ENCODE assay signal across 15 mouse cellular contexts in the genomic region with DNA sequence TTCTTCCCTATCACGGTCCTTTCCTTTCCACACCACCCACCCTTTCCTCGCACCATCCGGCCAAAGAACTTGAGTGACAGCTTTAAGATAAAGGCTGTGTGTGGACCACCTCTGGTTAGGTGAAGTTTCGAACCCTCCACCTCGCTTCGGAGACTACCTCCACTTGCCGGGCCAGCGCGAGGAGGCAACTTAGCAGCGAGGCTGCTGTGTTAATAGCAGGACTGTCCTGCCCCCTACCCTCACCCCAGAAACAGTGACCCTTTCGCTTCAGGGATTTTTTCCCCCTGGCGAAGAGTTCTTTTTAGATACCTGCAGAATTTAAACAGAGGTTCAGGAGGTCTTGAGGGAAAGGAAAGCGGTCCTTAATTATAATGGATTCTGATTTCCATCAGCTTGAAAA.
DNase-seq lines count a peak whose midpoint lies in the region; ATAC-seq and TF ChIP-seq lines count a peak whose summit lies in the region.
"Had no signal": no experiment of that assay in that cellular context is flagged by ENCODE, and none has a peak within 500 bp of the region (broad histone marks: within the 10 kb centered on the region; RNA-seq: fewer than 3 reads in every experiment).

No protein-coding gene starts in this region.

- H3K4me2 ChIP-seq in heart, embryonic 16.5 days (ENCODE audit: low read depth, low read length), result peak overlapping the region; percentile 82
- H3K4me2 ChIP-seq in neural tube, embryonic 11.5 days (ENCODE audit: low read depth), result no peak overlapping the region; the same call in 1 of the 2 replicates
- peak overlapping the region; percentile 77; the same call in 1 of the 2 replicates for H3K4me2 ChIP-seq in midbrain, embryonic 12.5 days (replicated peaks)

- intact Hi-C loops in heart, adult 2 months (cut with DNase I), result no loop called here

- H3K79me2 ChIP-seq in heart, adult 2 months (replicated peaks; ENCODE audit: control insufficient read depth, insufficient read depth, low read length), result no peaks in the 10 kb centered on the region

- TF ChIP-seq CTCF in heart, adult 2 months (IDR thresholded peaks at IDR 0.05), result no peak
- TF ChIP-seq CTCF in lung, adult 2 months (IDR thresholded peaks at IDR 0.05; ENCODE audit: insufficient read depth, low read length), result no peak

- TF ChIP-seq EP300 in heart, adult 2 months (IDR thresholded peaks at IDR 0.05; ENCODE audit: insufficient read depth, low read depth, low read length), result no peak

- H3K27me3 ChIP-seq in heart, embryonic 16.5 days (ENCODE audit: control insufficient read depth, insufficient read depth, low read length), result peaks cover 53% of the 10 kb centered on the region
- peaks cover 4% of the 10 kb centered on the region; the same call in 1 of the 2 replicates for H3K27me3 ChIP-seq in heart, adult 2 months (ENCODE audit: control insufficient read depth, insufficient read depth, low read length)
- H3K27me3 ChIP-seq in neural tube, embryonic 11.5 days (ENCODE audit: control insufficient read depth, insufficient read depth, low read length), result peaks cover 55% of the 10 kb centered on the region
- peaks cover 89% of the 10 kb centered on the region for H3K27me3 ChIP-seq in midbrain, embryonic 12.5 days

- H3K27ac ChIP-seq in heart, embryonic 16.5 days (ENCODE audit: low read length), result no peak overlapping the region
- no peak overlapping the region for H3K27ac ChIP-seq in heart, adult 2 months
- no peak overlapping the region for H3K27ac ChIP-seq in neural tube, embryonic 11.5 days (ENCODE audit: low read depth, low read length)
- H3K27ac ChIP-seq in midbrain, embryonic 12.5 days (replicated peaks), result no peak overlapping the region
- H3K27ac ChIP-seq: layer of hippocampus, adult 2 months; stomach, postnatal 0 days had no signal

- ATAC-seq in heart, embryonic 16.5 days (replicated peaks; ENCODE audit: extremely low read depth, insufficient read depth, low FRiP score), result no peak
- no peak for ATAC-seq in neural tube, embryonic 11.5 days (ENCODE audit: insufficient read depth, low FRiP score, low TSS enrichment)
- ATAC-seq in midbrain, embryonic 12.5 days (ENCODE audit: low FRiP score, low read depth), result no peak
- ATAC-seq: forebrain, embryonic 16.5 days had no signal

- no peak for DNase-seq in heart, adult 2 months
- DNase-seq in neural tube, embryonic 11.5 days (ENCODE audit: low spot score), result peak; percentile 20
- no peak for DNase-seq in neural tube, embryonic 10.5 days (ENCODE audit: extremely low spot score, low spot score)
- no peak for DNase-seq in lung, adult 2 months
- DNase-seq in adrenal gland, postnatal 25 days, result no peak
- DNase-seq: adrenal gland, postnatal 10 days; gastrocnemius, postnatal 10 days; heart, postnatal 36 days; kidney, adult 9 months; thymus, postnatal 36 days had no signal

- peaks cover 16% of the 10 kb centered on the region for H3K4me1 ChIP-seq in heart, embryonic 16.5 days (ENCODE audit: control insufficient read depth, insufficient read depth, low read length)
- no peaks in the 10 kb centered on the region for H3K4me1 ChIP-seq in heart, adult 2 months (ENCODE audit: control insufficient read depth, insufficient read depth, low read length)
- 0 out of 2 replicates have a peak, but pooled peaks cover 5% of the 10 kb centered on the region for H3K4me1 ChIP-seq in neural tube, embryonic 11.5 days (ENCODE audit: control insufficient read depth, insufficient read depth, low read length)
- peaks cover 23% of the 10 kb centered on the region for H3K4me1 ChIP-seq in midbrain, embryonic 12.5 days
- H3K4me1 ChIP-seq in lung, adult 2 months (ENCODE audit: control insufficient read depth, insufficient read depth, low read length), result peaks cover 2% of the 10 kb centered on the region; the same call in 1 of the 2 replicates

- no peak overlapping the region for H3K9ac ChIP-seq in heart, embryonic 16.5 days (ENCODE audit: low read length)
- H3K9ac ChIP-seq in heart, adult 2 months (ENCODE audit: low read depth, low read length), result no peak overlapping the region
- no peak overlapping the region for H3K9ac ChIP-seq in neural tube, embryonic 11.5 days (ENCODE audit: low read length)
- no peak overlapping the region; the same call in 1 of the 2 replicates for H3K9ac ChIP-seq in midbrain, embryonic 12.5 days (replicated peaks)

- H3K36me3 ChIP-seq in heart, embryonic 16.5 days (ENCODE audit: control insufficient read depth, insufficient read depth), result no peaks in the 10 kb centered on the region
- no peaks in the 10 kb centered on the region for H3K36me3 ChIP-seq in heart, adult 2 months (ENCODE audit: control insufficient read depth, insufficient read depth, low read length)
- H3K36me3 ChIP-seq in neural tube, embryonic 11.5 days (ENCODE audit: control insufficient read depth, insufficient read depth, low read length), result no peaks in the 10 kb centered on the region
- H3K36me3 ChIP-seq in midbrain, embryonic 12.5 days, result no peaks in the 10 kb centered on the region

- no peaks in the 10 kb centered on the region for H3K9me3 ChIP-seq in heart, embryonic 16.5 days (replicated peaks; ENCODE audit: control insufficient read depth, low read length)
- no peaks in the 10 kb centered on the region for H3K9me3 ChIP-seq in neural tube, embryonic 11.5 days (ENCODE audit: control insufficient read depth, low read length)
- no peaks in the 10 kb centered on the region for H3K9me3 ChIP-seq in midbrain, embryonic 12.5 days

- 14% methylated on average over 13 of the region's 13 CpGs for WGBS in heart, embryonic 16.5 days
- WGBS in heart, adult 2 months, result 36% methylated on average over 13 of the region's 13 CpGs
- 7% methylated on average over 13 of the region's 13 CpGs for WGBS in neural tube, embryonic 11.5 days
- WGBS in midbrain, embryonic 12.5 days, result 3% methylated on average over 13 of the region's 13 CpGs
- 8% methylated on average over 13 of the region's 13 CpGs for WGBS in lung, adult 2 months

- peak overlapping the region; percentile 63 for H3K4me3 ChIP-seq in heart, embryonic 16.5 days (ENCODE audit: low read length)
- no peak overlapping the region for H3K4me3 ChIP-seq in heart, adult 2 months
- H3K4me3 ChIP-seq in neural tube, embryonic 11.5 days (ENCODE audit: low read depth, low read length), result no peak overlapping the region
- H3K4me3 ChIP-seq in midbrain, embryonic 12.5 days, result peak overlapping the region; percentile 53
- H3K4me3 ChIP-seq in lung, adult 2 months (replicated peaks; ENCODE audit: extremely low read depth, low read depth, low read length), result no peak overlapping the region

- no peak for TF ChIP-seq POLR2A in heart, adult 2 months (IDR thresholded peaks at IDR 0.05; ENCODE audit: insufficient read depth, low read depth, low read length)
- no peak for TF ChIP-seq POLR2A in lung, adult 2 months (IDR thresholded peaks at IDR 0.05; ENCODE audit: borderline replicate concordance, extremely low read depth, low read depth, low read length)

Comparison
In these comparisons a context has a peak if more than half of its experiments do, and no peak if none do; other contexts are left out.
1. H3K4me3 ChIP-seq: peak in heart, embryonic 16.5 days (single experiment) and midbrain, embryonic 12.5 days (single experiment); none in heart, adult 2 months (single experiment), neural tube, embryonic 11.5 days (single experiment) and lung, adult 2 months (single experiment).